Mouse (Mus musculus): ENCODE measurements around the gene Paqr5. TPM values are rescaled to one million over a fixed set of nuclear protein-coding genes. Genes with fewer than 3 reads are reported as not detected.

Paqr5 gene
- polyA plus RNA-seq, 2 experiments: 5.2 to 12.4 TPM

- DNase-seq (ENCODE audit: low spot score) (no peak), ATAC-seq (ENCODE audit: low FRiP score, low read depth) (no peak)
- H3K27ac ChIP-seq (replicated peaks; ENCODE audit: low read depth, low read length): no peak overlapping the region
- 0 out of 2 replicates have a peak, but pooled peaks cover 3% of the 10 kb centered on the region for H3K4me1 ChIP-seq (ENCODE audit: control insufficient read depth, insufficient read depth, low read length)
- no peaks in the 10 kb centered on the region for H3K36me3 ChIP-seq (ENCODE audit: control insufficient read depth, insufficient read depth, low read length)
- no peaks in the 10 kb centered on the region for H3K9me3 ChIP-seq (ENCODE audit: control insufficient read depth, low read length)
- H3K4me3 ChIP-seq (replicated peaks; ENCODE audit: low read length): no peak overlapping the region
- H3K9ac ChIP-seq (ENCODE audit: low read depth, low read length, severe bottlenecking): no peak overlapping the region
- TF ChIP-seq POLR2A (IDR thresholded peaks at IDR 0.05; ENCODE audit: borderline replicate concordance, extremely low read depth, insufficient read depth, insufficient read length): no peak
- H3K4me2 ChIP-seq (replicated peaks; ENCODE audit: low read depth, low read length, severe bottlenecking): no peak overlapping the region
- WGBS: 81% methylated on average over 6 of the region's 6 CpGs
- H3K27me3 ChIP-seq (ENCODE audit: control insufficient read depth, insufficient read depth, low read length): peaks cover 3% of the 10 kb centered on the region; the same call in 1 of the 2 replicates
Observed at GRCm38 (mm10) chr9:62022961-62023680, 3.5 kb downstream of the Paqr5 start.

GRCm38 (mm10) chr9:62021583-62022120 is 5.0 kb downstream of the Paqr5 start:
- Histone ChIP-seq H3K27ac (replicated peaks; ENCODE audit: low read depth, low read length) (no peak overlapping the region), H3K9me3 (ENCODE audit: control insufficient read depth, low read length) (no peaks in the 10 kb centered on the region), H3K36me3 (ENCODE audit: control insufficient read depth, insufficient read depth, low read length) (no peaks in the 10 kb centered on the region), H3K4me1 (ENCODE audit: control insufficient read depth, insufficient read depth, low read length) (no peaks in the 10 kb centered on the region), H3K4me2 (replicated peaks; ENCODE audit: low read depth, low read length, severe bottlenecking) (no peak overlapping the region), H3K4me3 (replicated peaks; ENCODE audit: low read length) (no peak overlapping the region), H3K27me3 (ENCODE audit: control insufficient read depth, insufficient read depth, low read length) (peaks cover 3% of the 10 kb centered on the region; the same call in 1 of the 2 replicates), H3K9ac (ENCODE audit: low read depth, low read length, severe bottlenecking) (no peak overlapping the region)
- ATAC-seq (ENCODE audit: low FRiP score, low read depth) (no peak), DNase-seq (ENCODE audit: low spot score) (no peak)
- WGBS: 32% methylated on average over 7 of the region's 7 CpGs
- TF ChIP-seq POLR2A (IDR thresholded peaks at IDR 0.05; ENCODE audit: borderline replicate concordance, extremely low read depth, insufficient read depth, insufficient read length): no peak

- Histone ChIP-seq H3K27ac (replicated peaks; ENCODE audit: low read depth, low read length) (no peak overlapping the region), H3K9me3 (ENCODE audit: control insufficient read depth, low read length) (no peaks in the 10 kb centered on the region), H3K36me3 (ENCODE audit: control insufficient read depth, insufficient read depth, low read length) (no peaks in the 10 kb centered on the region), H3K4me2 (replicated peaks; ENCODE audit: low read depth, low read length, severe bottlenecking) (no peak overlapping the region), H3K9ac (ENCODE audit: low read depth, low read length, severe bottlenecking) (no peak overlapping the region), H3K4me3 (replicated peaks; ENCODE audit: low read length) (no peak overlapping the region), H3K4me1 (ENCODE audit: control insufficient read depth, insufficient read depth, low read length) (no peaks in the 10 kb centered on the region), H3K27me3 (ENCODE audit: control insufficient read depth, insufficient read depth, low read length) (no peaks in the 10 kb centered on the region)
- DNase-seq (ENCODE audit: low spot score): no peak
- TF ChIP-seq POLR2A (IDR thresholded peaks at IDR 0.05; ENCODE audit: borderline replicate concordance, extremely low read depth, insufficient read depth, insufficient read length): no peak
- WGBS: 84% methylated on average over 7 of the region's 7 CpGs
- no peak for ATAC-seq (ENCODE audit: low FRiP score, low read depth)
Observed at GRCm38 (mm10) chr9:62020259-62020658, 6.4 kb downstream of the Paqr5 start.

DNA sequence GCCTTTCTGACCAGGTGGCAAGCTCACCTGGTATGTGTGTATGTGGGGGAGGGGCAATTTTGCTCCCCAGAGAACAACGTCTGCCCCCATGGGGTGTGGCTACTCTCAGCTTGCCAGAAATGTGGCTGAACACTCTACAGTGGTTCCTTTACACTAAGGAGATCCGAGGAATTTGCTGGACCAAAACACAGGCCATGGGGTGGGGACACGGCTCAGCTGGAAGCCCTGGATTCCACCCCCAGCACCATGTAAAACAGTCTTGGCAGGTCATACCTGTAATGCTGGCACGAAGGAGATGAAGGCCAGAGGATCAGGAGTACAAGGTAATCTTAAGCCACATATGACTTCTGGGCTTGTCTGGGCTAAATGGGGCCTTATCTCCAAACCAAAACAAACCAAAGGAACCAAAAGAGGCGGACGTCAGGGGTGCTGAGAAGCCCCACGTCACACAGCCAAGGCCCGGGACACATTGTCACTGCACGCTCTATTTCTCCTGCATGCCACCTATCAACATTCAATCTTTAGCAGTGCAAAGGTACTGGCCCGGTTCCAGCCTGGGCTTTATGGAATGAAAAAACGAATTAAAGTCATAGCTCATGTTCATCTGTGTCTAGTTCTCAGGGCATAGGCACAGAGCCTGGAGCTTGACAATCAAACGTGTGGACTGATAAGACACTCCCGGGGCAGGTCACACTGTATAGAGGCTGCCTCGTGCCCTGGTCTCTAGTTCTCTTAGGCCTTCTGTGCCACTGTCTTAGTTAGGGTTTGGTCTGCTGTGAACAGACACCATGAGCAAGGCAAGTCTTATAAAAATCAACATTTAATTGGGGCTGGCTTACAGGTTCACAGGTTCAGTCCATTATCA is 8.2 kb downstream of the Paqr5 start:
- Histone ChIP-seq H3K9ac (ENCODE audit: low read depth, low read length, severe bottlenecking) (no peak overlapping the region), H3K27me3 (ENCODE audit: control insufficient read depth, insufficient read depth, low read length) (no peaks in the 10 kb centered on the region), H3K9me3 (ENCODE audit: control insufficient read depth, low read length) (no peaks in the 10 kb centered on the region), H3K4me2 (replicated peaks; ENCODE audit: low read depth, low read length, severe bottlenecking) (no peak overlapping the region), H3K4me3 (replicated peaks; ENCODE audit: low read length) (no peak overlapping the region), H3K27ac (replicated peaks; ENCODE audit: low read depth, low read length) (no peak overlapping the region), H3K36me3 (ENCODE audit: control insufficient read depth, insufficient read depth, low read length) (no peaks in the 10 kb centered on the region), H3K4me1 (ENCODE audit: control insufficient read depth, insufficient read depth, low read length) (no peaks in the 10 kb centered on the region)
- WGBS: 76% methylated on average over 14 of the region's 14 CpGs
- DNase-seq (ENCODE audit: low spot score): no peak
- no peak for ATAC-seq (ENCODE audit: low FRiP score, low read depth)
- no peak for TF ChIP-seq POLR2A (IDR thresholded peaks at IDR 0.05; ENCODE audit: borderline replicate concordance, extremely low read depth, insufficient read depth, insufficient read length)

- DNase-seq (ENCODE audit: low spot score) (no peak), ATAC-seq (ENCODE audit: low FRiP score, low read depth) (no peak)
- 81% methylated on average over 6 of the region's 6 CpGs for WGBS
- no peak overlapping the region for H3K4me3 ChIP-seq (replicated peaks; ENCODE audit: low read length)
- no peak overlapping the region for H3K9ac ChIP-seq (ENCODE audit: low read depth, low read length, severe bottlenecking)
- no peaks in the 10 kb centered on the region for H3K27me3 ChIP-seq (ENCODE audit: control insufficient read depth, insufficient read depth, low read length)
- no peaks in the 10 kb centered on the region for H3K4me1 ChIP-seq (ENCODE audit: control insufficient read depth, insufficient read depth, low read length)
- no peaks in the 10 kb centered on the region for H3K36me3 ChIP-seq (ENCODE audit: control insufficient read depth, insufficient read depth, low read length)
- TF ChIP-seq POLR2A (IDR thresholded peaks at IDR 0.05; ENCODE audit: borderline replicate concordance, extremely low read depth, insufficient read depth, insufficient read length): no peak
- no peak overlapping the region for H3K27ac ChIP-seq (replicated peaks; ENCODE audit: low read depth, low read length)
- no peaks in the 10 kb centered on the region for H3K9me3 ChIP-seq (ENCODE audit: control insufficient read depth, low read length)
- no peak overlapping the region for H3K4me2 ChIP-seq (replicated peaks; ENCODE audit: low read depth, low read length, severe bottlenecking)
Observed at GRCm38 (mm10) chr9:62017329-62017728, 9.3 kb downstream of the Paqr5 start.

All from limb, embryonic 14.5 days (tissue).